13 mouse cellular contexts compared by ENCODE assay signal in genomic region chr9:63074803-63075202, GRCm38 (mm10).
DNase-seq lines count a peak whose midpoint lies in the region; ATAC-seq and TF ChIP-seq lines count a peak whose summit lies in the region.
"Had no signal": no experiment of that assay in that cellular context is flagged by ENCODE, and none has a peak within 500 bp of the region (broad histone marks: within the 10 kb centered on the region; RNA-seq: fewer than 3 reads in every experiment).

No protein-coding gene starts in this region.

- H3K4me3 ChIP-seq in kidney, postnatal 0 days (replicated peaks; ENCODE audit: low read depth, low read length): no peak overlapping the region
- H3K4me3 ChIP-seq in heart, embryonic 12.5 days: no peak overlapping the region
- H3K4me3 ChIP-seq: forebrain, embryonic 15.5 days; limb, embryonic 15.5 days; myocyte had no signal

- ATAC-seq in kidney, postnatal 0 days (replicated peaks; ENCODE audit: low FRiP score, low read depth): peak; percentile 25; the same call in 1 of the 2 replicates
- ATAC-seq in heart, embryonic 12.5 days (ENCODE audit: insufficient number of reproducible peaks, low FRiP score): no peak
- no peak for ATAC-seq in erythroblast, adult 5-6 weeks (replicated peaks; ENCODE audit: low FRiP score, poor library complexity, severe bottlenecking)
- ATAC-seq: forebrain, embryonic 15.5 days had no signal

- no peaks in the 10 kb centered on the region for H3K27me3 ChIP-seq in kidney, postnatal 0 days (ENCODE audit: insufficient read depth, low read length)
- no peaks in the 10 kb centered on the region for H3K27me3 ChIP-seq in heart, embryonic 12.5 days (replicated peaks)
- H3K27me3 ChIP-seq: forebrain, embryonic 15.5 days; limb, embryonic 15.5 days had no signal

- H3K4me1 ChIP-seq in kidney, postnatal 0 days (replicated peaks; ENCODE audit: insufficient read depth, low read length): peaks cover 13% of the 10 kb centered on the region; the same call in 1 of the 2 replicates
- H3K4me1 ChIP-seq in heart, embryonic 12.5 days (replicated peaks): peaks cover 34% of the 10 kb centered on the region

- H3K9me3 ChIP-seq in kidney, postnatal 0 days (replicated peaks; ENCODE audit: low read length): no peaks in the 10 kb centered on the region
- H3K9me3 ChIP-seq in heart, embryonic 12.5 days (replicated peaks): no peaks in the 10 kb centered on the region
- H3K9me3 ChIP-seq: forebrain, embryonic 15.5 days; limb, embryonic 15.5 days had no signal

- no peak overlapping the region; the same call in 1 of the 2 replicates for H3K4me2 ChIP-seq in kidney, postnatal 0 days (ENCODE audit: low read length)
- no peak overlapping the region for H3K4me2 ChIP-seq in heart, embryonic 12.5 days
- H3K4me2 ChIP-seq: forebrain, embryonic 15.5 days; limb, embryonic 15.5 days had no signal

- 0 out of 2 replicates have a peak overlapping the region, but pooled peaks have one; percentile 32 for H3K27ac ChIP-seq in kidney, postnatal 0 days
- H3K27ac ChIP-seq in heart, embryonic 12.5 days (ENCODE audit: poor library complexity, severe bottlenecking): 0 out of 2 replicates have a peak overlapping the region, but pooled peaks have one; percentile 78
- H3K27ac ChIP-seq: forebrain, embryonic 15.5 days; limb, embryonic 15.5 days had no signal

- H3K36me3 ChIP-seq in kidney, postnatal 0 days (ENCODE audit: insufficient read depth, low read length): no peaks in the 10 kb centered on the region
- H3K36me3 ChIP-seq in heart, embryonic 12.5 days: no peaks in the 10 kb centered on the region
- H3K36me3 ChIP-seq: forebrain, embryonic 15.5 days; limb, embryonic 15.5 days had no signal

- 19% methylated on average over 7 of the region's 7 CpGs for WGBS in kidney, postnatal 0 days
- WGBS in heart, embryonic 12.5 days: 36% methylated on average over 7 of the region's 7 CpGs

- peak; percentile 45 for DNase-seq in kidney, postnatal 0 days (ENCODE audit: low spot score)
- no peak for DNase-seq in kidney, postnatal 36 days
- peak; percentile 40 for DNase-seq in embryo, embryonic 10.5 days (ENCODE audit: low spot score)
- peak; percentile 30 for DNase-seq in lung, postnatal 10 days
- no peak for DNase-seq in gastrocnemius, postnatal 25 days
- DNase-seq: cerebellum, postnatal 14 days; kidney, postnatal 25 days; right cerebral cortex, postnatal 25 days had no signal

- H3K9ac ChIP-seq in kidney, postnatal 0 days (ENCODE audit: low read depth, low read length): no peak overlapping the region
- H3K9ac ChIP-seq in heart, embryonic 12.5 days: no peak overlapping the region
- H3K9ac ChIP-seq: forebrain, embryonic 15.5 days; limb, embryonic 15.5 days had no signal

- no peak for TF ChIP-seq CTCF in kidney, postnatal 0 days (IDR thresholded peaks at IDR 0.05; ENCODE audit: low read depth)

Comparison
In these comparisons a context has a peak if more than half of its experiments do, and no peak if none do; other contexts are left out.
1. DNase-seq: peak in kidney, postnatal 0 days (single experiment), embryo, embryonic 10.5 days (single experiment) and lung, postnatal 10 days (single experiment); none in kidney, postnatal 36 days (0 of 2) and gastrocnemius, postnatal 25 days (single experiment).